Mouse (Mus musculus): Measurements from ENCODE around the gene Twf2. TPM values are rescaled to one million over a fixed set of nuclear protein-coding genes. Genes with fewer than 3 reads are reported as not detected.
A peak's percentile ranks its signal among the peaks of the same experiment; 100 is the strongest.

The Twf2 gene
- 127 TPM in 2 replicates for polyA plus RNA-seq (2015; fragmentation: Nextera tagmentation; extraction: Ambion mirVana)

DNA sequence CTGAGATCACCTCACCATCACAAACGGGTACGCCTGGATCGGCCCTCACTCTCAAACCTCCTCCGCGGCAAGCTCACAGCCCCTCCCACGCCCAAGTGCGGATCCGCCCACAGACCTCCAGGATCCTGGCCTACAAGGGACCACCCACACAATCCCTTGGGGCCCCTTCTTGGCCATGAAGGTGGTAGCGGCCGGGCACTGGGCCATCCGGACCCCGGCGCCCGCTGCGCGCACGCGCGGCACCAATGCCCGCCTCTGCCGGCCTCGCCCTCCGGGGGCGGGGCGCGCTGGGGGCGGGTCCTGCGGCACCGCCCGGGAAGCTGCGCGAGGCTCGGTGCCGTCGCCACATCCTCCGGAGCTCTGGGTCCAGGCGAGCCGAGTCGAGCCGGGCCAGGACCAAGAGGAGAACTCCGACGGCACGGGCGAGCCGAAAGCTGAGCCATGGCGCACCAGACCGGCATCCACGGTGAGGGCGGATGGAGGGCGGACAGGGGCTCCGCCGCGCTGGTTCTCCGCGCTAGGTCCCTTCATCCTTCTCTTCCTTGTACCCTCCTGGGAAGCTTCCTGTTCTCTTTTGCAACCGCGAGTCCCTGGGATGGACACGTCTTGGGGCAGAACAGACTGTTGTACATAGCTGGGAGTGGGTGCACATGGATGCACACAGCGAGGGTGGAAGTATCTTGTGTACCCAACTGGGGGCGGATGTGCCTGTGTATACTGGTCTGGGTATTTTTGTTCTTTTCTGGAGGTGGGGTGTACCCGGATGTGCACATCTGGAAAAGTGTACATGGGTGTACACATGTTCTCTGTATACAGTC, at the start of gene Twf2:
Gene Twf2, plus strand, starts transcription at position 290 of the 818 bp plus-strand sequence.

DNA sequence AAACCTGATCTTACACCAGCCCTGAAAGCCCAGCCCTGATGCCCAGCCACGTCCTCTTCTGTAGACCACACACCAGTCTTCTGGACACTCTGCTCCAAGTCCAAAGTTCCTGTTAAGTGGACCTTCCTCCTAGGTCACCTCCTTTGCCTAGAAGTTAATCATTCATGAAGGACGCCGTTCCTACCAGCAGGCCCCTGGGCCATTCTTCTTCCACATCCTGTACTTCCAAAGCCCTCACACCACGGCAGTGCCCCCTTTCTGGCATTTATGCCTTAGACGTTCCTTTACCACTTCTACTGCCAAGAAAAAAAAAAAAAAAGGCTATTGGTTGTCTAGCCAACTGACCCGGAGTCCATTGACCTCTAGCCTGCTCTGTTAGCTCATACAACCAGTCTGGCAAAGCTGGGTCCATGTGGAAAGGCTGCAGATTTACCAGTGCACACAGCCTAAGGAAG, 44.8 kb upstream of the Twf2 start, which contains the start of gene Glyctk:
Gene Glyctk, minus strand, starts transcription at position 102 of the 455 bp plus-strand sequence.

DNA sequence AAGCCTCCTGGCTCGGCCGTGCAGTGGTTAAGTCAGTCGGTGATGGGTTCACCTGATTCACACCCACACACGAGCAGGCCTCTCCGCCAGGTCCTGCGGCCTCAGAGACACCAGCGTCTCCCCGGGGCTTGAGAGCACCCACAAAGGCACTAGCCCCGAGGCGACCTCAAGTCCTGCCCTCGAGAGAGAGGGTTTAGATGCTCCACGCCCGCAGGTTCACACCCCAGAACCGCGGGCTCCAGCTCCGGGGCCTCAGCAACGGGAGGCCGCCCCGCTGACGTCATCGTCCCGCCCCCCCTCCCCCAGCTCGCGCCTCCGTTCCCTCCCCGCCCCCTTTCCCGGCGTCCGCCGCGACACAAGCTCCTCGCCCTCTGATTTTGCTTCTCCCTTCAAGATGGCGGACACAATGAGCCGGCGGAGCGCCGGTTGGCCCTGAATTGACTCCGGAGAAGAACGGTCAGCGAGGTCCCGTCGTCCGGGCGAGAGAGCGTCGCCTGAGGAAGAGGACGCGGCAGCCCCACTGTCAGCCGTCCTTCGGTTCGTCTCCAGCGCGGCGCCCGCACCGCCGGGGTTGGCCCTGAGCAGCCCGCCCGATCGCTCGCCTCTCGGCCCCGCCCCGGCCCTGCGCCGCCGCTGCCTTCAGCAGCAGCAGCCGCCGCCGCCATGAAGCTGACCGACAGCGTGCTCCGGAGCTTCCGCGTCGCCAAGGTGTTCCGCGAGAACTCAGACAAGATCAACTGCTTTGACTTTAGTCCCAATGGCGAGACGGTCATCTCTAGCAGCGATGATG, 32.2 kb upstream of the Twf2 start, which contains the start of gene Wdr82:
Gene Wdr82, plus strand, starts transcription at position 373 of the 790 bp plus-strand sequence.

DNA sequence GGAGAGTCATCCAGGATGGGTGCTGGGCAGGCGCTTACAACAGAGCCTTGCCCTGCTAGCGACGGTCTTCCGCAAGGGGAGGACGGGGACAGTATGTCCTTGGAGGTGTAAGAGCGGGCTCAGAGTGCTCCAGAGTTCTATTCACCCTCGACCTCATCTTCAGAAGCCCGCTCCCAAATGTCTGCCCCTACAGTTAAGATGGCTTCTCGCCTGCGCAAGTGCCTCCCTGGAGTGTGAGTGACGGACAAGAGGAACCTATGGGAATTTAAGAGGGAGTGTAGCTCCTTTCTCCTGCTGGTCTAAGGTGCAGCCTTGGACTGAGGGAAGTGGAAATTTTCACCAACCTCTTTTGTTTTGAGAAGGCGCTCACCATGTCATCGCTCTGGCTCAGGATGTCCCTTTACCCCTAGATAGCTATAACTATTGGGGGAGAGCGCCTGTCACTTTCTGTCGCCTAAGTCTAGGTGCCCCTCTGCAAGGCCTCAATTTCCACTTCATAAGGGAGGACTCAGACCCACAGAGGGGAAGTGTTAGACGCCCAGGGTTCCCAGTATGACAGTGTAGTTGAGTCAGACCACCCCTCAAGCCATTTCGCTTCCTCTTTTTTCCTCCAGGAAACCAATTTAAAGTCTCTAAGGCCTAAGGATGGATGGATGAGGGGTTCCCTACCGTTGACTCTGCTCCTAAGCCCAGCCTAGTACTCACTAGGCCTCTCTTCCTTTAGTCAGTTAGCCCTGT, 3.2 kb upstream of the Twf2 start, which contains the start of gene Ppm1m:
Gene Ppm1m, minus strand, starts transcription at position 212 of the 738 bp plus-strand sequence.

DNA sequence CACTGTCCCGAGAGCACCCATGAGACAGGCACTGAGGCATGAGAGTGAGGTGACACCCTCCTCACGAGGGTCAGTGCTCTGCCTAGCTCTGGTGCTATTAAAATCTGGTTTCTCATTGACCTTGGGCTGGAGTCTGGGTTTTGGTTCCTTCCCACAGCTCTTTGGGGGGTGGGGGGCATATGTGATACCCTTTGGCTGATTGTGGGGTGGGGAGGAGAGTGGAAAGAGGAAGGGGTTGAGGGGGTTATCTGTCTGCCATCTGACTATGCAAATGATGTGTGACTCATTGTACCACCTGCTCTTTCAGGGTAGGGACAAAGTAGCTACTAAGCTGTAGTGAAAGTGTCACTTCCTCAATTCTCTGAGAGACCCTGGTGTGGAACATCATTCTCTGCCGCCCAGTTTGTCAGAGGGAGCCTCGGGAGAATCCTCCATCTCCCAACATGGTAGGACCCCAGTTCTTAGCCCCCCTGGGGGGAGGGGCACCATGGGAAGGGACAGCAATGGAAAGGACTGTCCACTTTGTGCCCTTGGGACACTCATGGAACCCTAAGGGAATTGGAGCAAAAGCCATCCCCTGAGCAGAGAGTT, 19.4 kb downstream of the Twf2 start, which contains the start of gene Tlr9:
Gene Tlr9, plus strand, starts transcription at position 338 of the 591 bp plus-strand sequence.

MicroRNA genes within 50 kb of the gene (microRNA counts, 519-probe panel; counts per million panel counts)
- 7,143 counts per million, percentile 96 among the panel's probes with 10 or more counts for microRNA mmu-let-7g

Small RNA genes lying within 50 kb of the gene (microRNA-seq; reads per million reads assigned to microRNA genes)
- 0.20 to 0.21 reads per million in 2 experiments for gene Mir135a-1
- gene Mirlet7g: 30,332 to 30,953 reads per million in 2 experiments

Other genes with a start within 250 kb of the Twf2 start
- 0.29 and 0.32 TPM in 2 replicates for gene Col6a5, start 242.5 kb upstream of the Twf2 start, polyA plus RNA-seq (2015; fragmentation: Nextera tagmentation; extraction: Ambion mirVana)
- 0.15 and 0.45 TPM in 2 replicates for gene Col6a4, start 106.3 kb upstream of the Twf2 start, polyA plus RNA-seq (2015; fragmentation: Nextera tagmentation; extraction: Ambion mirVana)
- 0.56 and 0.74 TPM in 2 replicates for gene Glyctk, start 45.0 kb upstream of the Twf2 start, polyA plus RNA-seq (2015; fragmentation: Nextera tagmentation; extraction: Ambion mirVana)
- 7.7 and 8.9 TPM in 2 replicates for gene Wdr82, start 32.2 kb upstream of the Twf2 start, polyA plus RNA-seq (2015; fragmentation: Nextera tagmentation; extraction: Ambion mirVana)
- 13.1 and 28.8 TPM in 2 replicates for gene Ppm1m, start 3.4 kb upstream of the Twf2 start, polyA plus RNA-seq (2015; fragmentation: Nextera tagmentation; extraction: Ambion mirVana)
- gene Tlr9, start 19.5 kb downstream of the Twf2 start, polyA plus RNA-seq (2015; fragmentation: Nextera tagmentation; extraction: Ambion mirVana): 0.08 and 0.09 TPM in 2 replicates
- gene Alas1, start 45.5 kb downstream of the Twf2 start, polyA plus RNA-seq (2015; fragmentation: Nextera tagmentation; extraction: Ambion mirVana): 171 and 204 TPM in 2 replicates
- 4.8 and 6.3 TPM in 2 replicates for gene Poc1a, start 78.0 kb downstream of the Twf2 start, polyA plus RNA-seq (2015; fragmentation: Nextera tagmentation; extraction: Ambion mirVana)
- 6.7 and 9.3 TPM in 2 replicates for gene Dusp7, start 165.5 kb downstream of the Twf2 start, polyA plus RNA-seq (2015; fragmentation: Nextera tagmentation; extraction: Ambion mirVana)
- 557 and 573 TPM in 2 replicates for gene Rpl29, start 226.3 kb downstream of the Twf2 start, polyA plus RNA-seq (2015; fragmentation: Nextera tagmentation; extraction: Ambion mirVana)
- 10.5 and 13.0 TPM in 2 replicates for gene Acy1, start 235.2 kb downstream of the Twf2 start, polyA plus RNA-seq (2015; fragmentation: Nextera tagmentation; extraction: Ambion mirVana)
- gene Abhd14b, start 244.4 kb downstream of the Twf2 start, polyA plus RNA-seq (2015; fragmentation: Nextera tagmentation; extraction: Ambion mirVana): 6.3 and 9.0 TPM in 2 replicates
- 20.9 and 25.1 TPM in 2 replicates for gene Abhd14a, start 244.6 kb downstream of the Twf2 start, polyA plus RNA-seq (2015; fragmentation: Nextera tagmentation; extraction: Ambion mirVana)